Mouse (Mus musculus): ENCODE measurements around the gene Rab20. TPM values are rescaled to one million over a fixed set of nuclear protein-coding genes. Genes with fewer than 3 reads are reported as not detected.
"Not testable (repeated sequence)": the region's sequence is repeated elsewhere in the genome, so short reads cannot be mapped to it uniquely, and the experiment has no call there.

Rab20 gene
- polyA plus RNA-seq, 1 experiment from 2014 or later, result 47.8 TPM

DNA sequence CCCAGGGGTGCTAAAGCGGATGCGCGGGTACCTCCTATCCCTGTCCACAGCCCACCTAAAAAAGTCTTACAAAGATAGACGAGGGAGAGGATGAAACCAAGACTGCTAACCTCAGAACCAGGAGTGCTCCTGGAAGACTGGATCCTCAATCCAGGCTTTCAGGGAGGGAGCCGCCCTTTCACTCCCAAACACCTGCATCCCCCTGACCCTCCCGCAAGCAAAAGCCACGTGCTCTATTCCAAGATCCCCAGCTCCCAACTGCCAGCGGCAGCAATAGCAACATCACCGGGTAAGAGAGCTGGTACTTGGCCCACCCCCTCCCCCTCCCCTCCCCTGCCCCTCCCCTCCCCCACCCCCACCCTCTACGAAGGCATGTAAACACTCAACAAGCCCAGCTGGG, 3.1 kb downstream of the Rab20 start:
- H3K27ac ChIP-seq (ENCODE audit: low read length), result peak overlapping the region; percentile 98
- 17% methylated on average over 10 of the region's 10 CpGs for WGBS
- H3K36me3 ChIP-seq (ENCODE audit: control insufficient read depth, insufficient read depth), result no peaks in the 10 kb centered on the region
- H3K4me3 ChIP-seq (ENCODE audit: low read length), result peak overlapping the region; percentile 84
- ATAC-seq (replicated peaks; ENCODE audit: extremely low read depth, insufficient read depth, low FRiP score), result no peak
- no peaks in the 10 kb centered on the region for H3K27me3 ChIP-seq (ENCODE audit: control insufficient read depth, insufficient read depth, low read length)
- H3K4me1 ChIP-seq (ENCODE audit: control insufficient read depth, insufficient read depth, low read length), result peaks cover 43% of the 10 kb centered on the region
- no peaks in the 10 kb centered on the region for H3K9me3 ChIP-seq (replicated peaks; ENCODE audit: control insufficient read depth, low read length)
- peak overlapping the region; percentile 48 for H3K9ac ChIP-seq (ENCODE audit: low read length)
- H3K4me2 ChIP-seq (ENCODE audit: low read depth, low read length), result peak overlapping the region; percentile 95

- H3K36me3 ChIP-seq (ENCODE audit: control insufficient read depth, insufficient read depth), result 0 out of 2 replicates have a peak, but pooled peaks cover 2% of the 10 kb centered on the region
- H3K27ac ChIP-seq (ENCODE audit: low read length), result peak overlapping the region; percentile 98
- peak overlapping the region; percentile 22 for H3K4me3 ChIP-seq (ENCODE audit: low read length)
- ATAC-seq (replicated peaks; ENCODE audit: extremely low read depth, insufficient read depth, low FRiP score), result peak; percentile 11; the same call in 1 of the 2 replicates
- WGBS, result 21% methylated on average over 4 of the region's 4 CpGs
- H3K9ac ChIP-seq (ENCODE audit: low read length), result peak overlapping the region; percentile 70
- no peaks in the 10 kb centered on the region for H3K27me3 ChIP-seq (ENCODE audit: control insufficient read depth, insufficient read depth, low read length)
- H3K4me2 ChIP-seq (ENCODE audit: low read depth, low read length), result peak overlapping the region; percentile 95
- H3K9me3 ChIP-seq (replicated peaks; ENCODE audit: control insufficient read depth, low read length), result no peaks in the 10 kb centered on the region
- peaks cover 49% of the 10 kb centered on the region for H3K4me1 ChIP-seq (ENCODE audit: control insufficient read depth, insufficient read depth, low read length)
Measured at GRCm38 (mm10) chr8:11473072-11473471, 5.4 kb downstream of the Rab20 start.

GRCm38 (mm10) chr8:11471309-11471708, 7.2 kb downstream of the Rab20 start:
- 53% methylated on average over 8 of the region's 8 CpGs for WGBS
- H3K27me3 ChIP-seq (ENCODE audit: control insufficient read depth, insufficient read depth, low read length), result no peaks in the 10 kb centered on the region
- no peak for ATAC-seq (replicated peaks; ENCODE audit: extremely low read depth, insufficient read depth, low FRiP score)
- peaks cover 8% of the 10 kb centered on the region for H3K36me3 ChIP-seq (ENCODE audit: control insufficient read depth, insufficient read depth)
- H3K4me2 ChIP-seq (ENCODE audit: low read depth, low read length), result no peak overlapping the region
- H3K27ac ChIP-seq (ENCODE audit: low read length), result no peak overlapping the region
- 0 out of 2 replicates have a peak, but pooled peaks cover 5% of the 10 kb centered on the region for H3K9me3 ChIP-seq (replicated peaks; ENCODE audit: control insufficient read depth, low read length)
- no peak overlapping the region for H3K4me3 ChIP-seq (ENCODE audit: low read length)
- no peak overlapping the region for H3K9ac ChIP-seq (ENCODE audit: low read length)
- peaks cover 48% of the 10 kb centered on the region for H3K4me1 ChIP-seq (ENCODE audit: control insufficient read depth, insufficient read depth, low read length)

GRCm38 (mm10) chr8:11470694-11471093, 7.8 kb downstream of the Rab20 start:
- Histone ChIP-seq H3K27me3 (ENCODE audit: control insufficient read depth, insufficient read depth, low read length) (no peaks in the 10 kb centered on the region), H3K36me3 (ENCODE audit: control insufficient read depth, insufficient read depth) (peaks cover 8% of the 10 kb centered on the region), H3K4me1 (ENCODE audit: control insufficient read depth, insufficient read depth, low read length) (peaks cover 42% of the 10 kb centered on the region), H3K4me3 (ENCODE audit: low read length) (no peak overlapping the region), H3K9me3 (replicated peaks; ENCODE audit: control insufficient read depth, low read length) (0 out of 2 replicates have a peak, but pooled peaks cover 5% of the 10 kb centered on the region), H3K4me2 (ENCODE audit: low read depth, low read length) (no peak overlapping the region), H3K9ac (ENCODE audit: low read length) (no peak overlapping the region), H3K27ac (ENCODE audit: low read length) (no peak overlapping the region)
- WGBS, result 75% methylated on average over 7 of the region's 7 CpGs
- no peak for ATAC-seq (replicated peaks; ENCODE audit: extremely low read depth, insufficient read depth, low FRiP score)

GRCm38 (mm10) chr8:11469095-11469494, 9.4 kb downstream of the Rab20 start:
- H3K27ac ChIP-seq (ENCODE audit: low read length), result no peak overlapping the region
- no peaks in the 10 kb centered on the region for H3K27me3 ChIP-seq (ENCODE audit: control insufficient read depth, insufficient read depth, low read length)
- H3K4me1 ChIP-seq (ENCODE audit: control insufficient read depth, insufficient read depth, low read length), result peaks cover 41% of the 10 kb centered on the region
- ATAC-seq (replicated peaks; ENCODE audit: extremely low read depth, insufficient read depth, low FRiP score), result no peak
- no peak overlapping the region for H3K9ac ChIP-seq (ENCODE audit: low read length)
- no peak overlapping the region for H3K4me2 ChIP-seq (ENCODE audit: low read depth, low read length)
- H3K9me3 ChIP-seq (replicated peaks; ENCODE audit: control insufficient read depth, low read length), result 0 out of 2 replicates have a peak, but pooled peaks cover 5% of the 10 kb centered on the region
- no peak overlapping the region for H3K4me3 ChIP-seq (ENCODE audit: low read length)
- WGBS, result 4% methylated on average over 3 of the region's 3 CpGs
- peaks cover 8% of the 10 kb centered on the region for H3K36me3 ChIP-seq (ENCODE audit: control insufficient read depth, insufficient read depth)

- H3K36me3 ChIP-seq (ENCODE audit: control insufficient read depth, insufficient read depth); H3K4me3 ChIP-seq (ENCODE audit: low read length); H3K9me3 ChIP-seq (replicated peaks; ENCODE audit: control insufficient read depth, low read length); H3K4me2 ChIP-seq (ENCODE audit: low read depth, low read length); ATAC-seq (replicated peaks; ENCODE audit: extremely low read depth, insufficient read depth, low FRiP score); H3K27ac ChIP-seq (ENCODE audit: low read length); H3K27me3 ChIP-seq (ENCODE audit: control insufficient read depth, insufficient read depth, low read length); H3K9ac ChIP-seq (ENCODE audit: low read length): not testable (repeated sequence)
- peaks cover 38% of the 10 kb centered on the region for H3K4me1 ChIP-seq (ENCODE audit: control insufficient read depth, insufficient read depth, low read length)
- WGBS, result 86% methylated on average over 4 of the region's 5 CpGs
Measured at GRCm38 (mm10) chr8:11466528-11466927, 12.0 kb downstream of the Rab20 start.

GRCm38 (mm10) chr8:11465619-11466018, 12.9 kb downstream of the Rab20 start:
- no peak overlapping the region for H3K4me3 ChIP-seq (ENCODE audit: low read length)
- H3K4me1 ChIP-seq (ENCODE audit: control insufficient read depth, insufficient read depth, low read length), result peaks cover 37% of the 10 kb centered on the region
- no peak overlapping the region for H3K9ac ChIP-seq (ENCODE audit: low read length)
- no peak overlapping the region for H3K4me2 ChIP-seq (ENCODE audit: low read depth, low read length)
- H3K27ac ChIP-seq (ENCODE audit: low read length), result no peak overlapping the region
- 93% methylated on average over 4 of the region's 4 CpGs for WGBS
- peaks cover 8% of the 10 kb centered on the region for H3K36me3 ChIP-seq (ENCODE audit: control insufficient read depth, insufficient read depth)
- H3K27me3 ChIP-seq (ENCODE audit: control insufficient read depth, insufficient read depth, low read length), result no peaks in the 10 kb centered on the region
- no peak for ATAC-seq (replicated peaks; ENCODE audit: extremely low read depth, insufficient read depth, low FRiP score)
- H3K9me3 ChIP-seq (replicated peaks; ENCODE audit: control insufficient read depth, low read length), result 0 out of 2 replicates have a peak, but pooled peaks cover 5% of the 10 kb centered on the region

DNA sequence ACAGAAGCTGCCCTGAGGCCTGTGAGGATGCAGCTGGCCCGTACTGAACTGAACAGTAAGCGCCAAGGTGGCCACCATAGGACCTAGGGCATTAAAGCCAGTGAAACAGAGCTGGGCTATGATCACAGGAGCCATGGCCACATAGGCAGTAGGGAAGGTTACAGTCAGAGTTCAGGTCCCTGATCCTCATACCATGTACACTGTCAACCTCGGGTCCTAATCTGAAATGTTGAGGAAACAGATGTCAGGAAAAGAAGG, 13.9 kb downstream of the Rab20 start:
- no peaks in the 10 kb centered on the region for H3K27me3 ChIP-seq (ENCODE audit: control insufficient read depth, insufficient read depth, low read length)
- H3K36me3 ChIP-seq (ENCODE audit: control insufficient read depth, insufficient read depth), result peaks cover 8% of the 10 kb centered on the region
- 67% methylated on average over 3 of the region's 3 CpGs for WGBS
- no peak for ATAC-seq (replicated peaks; ENCODE audit: extremely low read depth, insufficient read depth, low FRiP score)
- H3K4me3 ChIP-seq (ENCODE audit: low read length), result no peak overlapping the region
- no peak overlapping the region for H3K27ac ChIP-seq (ENCODE audit: low read length)
- no peak overlapping the region for H3K4me2 ChIP-seq (ENCODE audit: low read depth, low read length)
- H3K4me1 ChIP-seq (ENCODE audit: control insufficient read depth, insufficient read depth, low read length), result peaks cover 36% of the 10 kb centered on the region
- no peak overlapping the region for H3K9ac ChIP-seq (ENCODE audit: low read length)
- 0 out of 2 replicates have a peak, but pooled peaks cover 5% of the 10 kb centered on the region for H3K9me3 ChIP-seq (replicated peaks; ENCODE audit: control insufficient read depth, low read length)

- Histone ChIP-seq H3K9ac (ENCODE audit: low read length) (no peak overlapping the region), H3K27me3 (ENCODE audit: control insufficient read depth, insufficient read depth, low read length) (no peaks in the 10 kb centered on the region), H3K9me3 (replicated peaks; ENCODE audit: control insufficient read depth, low read length) (0 out of 2 replicates have a peak, but pooled peaks cover 5% of the 10 kb centered on the region), H3K36me3 (ENCODE audit: control insufficient read depth, insufficient read depth) (peaks cover 8% of the 10 kb centered on the region), H3K27ac (ENCODE audit: low read length) (peak overlapping the region; percentile 62), H3K4me1 (ENCODE audit: control insufficient read depth, insufficient read depth, low read length) (peaks cover 34% of the 10 kb centered on the region), H3K4me2 (ENCODE audit: low read depth, low read length) (no peak overlapping the region), H3K4me3 (ENCODE audit: low read length) (no peak overlapping the region)
- no peak; the same call in 1 of the 2 replicates for ATAC-seq (replicated peaks; ENCODE audit: extremely low read depth, insufficient read depth, low FRiP score)
- 66% methylated on average over 12 of the region's 12 CpGs for WGBS
Measured at GRCm38 (mm10) chr8:11463889-11464706, 14.4 kb downstream of the Rab20 start.
